Mouse (Mus musculus): ENCODE results near the gene Cdk19.

The Cdk19 gene

DNA sequence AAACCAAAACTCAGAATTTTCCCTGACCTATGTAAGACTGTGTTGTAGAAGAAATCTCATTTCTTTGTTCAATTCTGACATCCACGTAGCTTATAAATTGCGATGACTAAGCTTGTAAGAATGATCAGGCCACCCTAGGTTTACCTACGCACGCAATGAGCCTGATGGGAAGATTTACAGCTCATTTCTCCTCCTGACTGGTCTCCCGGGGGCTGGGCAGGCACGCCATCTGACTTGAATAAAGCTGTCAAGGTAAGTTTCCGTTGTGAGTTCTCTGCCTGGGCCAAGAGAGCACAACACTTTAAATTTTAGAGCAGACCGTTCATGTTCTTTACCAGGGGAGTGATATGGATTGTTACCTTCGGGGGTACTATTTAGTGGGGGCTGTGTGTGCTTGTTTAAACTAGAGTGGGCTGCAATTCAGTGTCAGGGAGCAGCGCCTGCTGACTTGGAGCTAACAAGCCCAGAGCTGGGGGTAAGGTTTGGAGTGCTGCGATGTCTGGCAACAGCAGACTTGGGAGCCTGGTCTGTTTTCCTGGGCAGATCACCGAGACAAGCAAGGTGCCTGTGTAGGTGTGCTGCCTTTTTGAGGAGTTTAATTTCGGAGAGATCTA is at the start of gene Cdk19:
Gene Cdk19, plus strand, starts transcription at position 214 of the 614 bp plus-strand sequence.
- DNase-seq (ENCODE audit: low read depth, low spot score) = no peak

- no peak for DNase-seq (ENCODE audit: low read depth, low spot score)
Measured at GRCm38 (mm10) chr10:40292640-40293039, 46.7 kb upstream of the Cdk19 start.

DNA sequence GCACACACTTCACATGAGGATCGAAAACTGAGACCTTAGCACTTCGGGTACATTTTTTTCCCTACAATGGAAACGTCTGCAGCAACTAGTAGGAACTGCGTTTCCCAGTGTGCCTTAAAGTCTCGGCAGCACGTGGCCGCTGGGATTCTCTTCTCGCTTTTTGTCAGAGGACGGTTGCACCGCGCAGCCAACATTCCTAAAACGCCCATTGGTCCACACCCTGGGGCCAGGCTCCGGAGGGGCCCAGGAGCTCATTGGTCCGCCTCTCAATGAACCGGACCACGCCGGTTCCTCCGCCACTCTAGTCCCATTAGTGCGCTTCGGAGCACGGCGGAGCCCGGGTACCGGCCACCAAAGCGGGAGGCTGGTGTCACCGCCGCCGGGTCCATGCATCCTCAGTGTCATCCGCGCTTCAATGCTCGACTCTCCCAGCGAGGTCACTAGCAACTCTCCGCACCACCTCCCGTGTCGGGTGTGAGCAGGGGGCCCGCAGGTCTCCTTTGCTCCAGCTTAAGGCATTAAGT is 38.7 kb upstream of the Cdk19 start:
- peak; percentile 79 for DNase-seq (ENCODE audit: low read depth, low spot score)

GRCm38 (mm10) chr10:40301181-40302075 is 37.9 kb upstream of the Cdk19 start:
- peak; percentile 54 for DNase-seq (ENCODE audit: low read depth, low spot score)

GRCm38 (mm10) chr10:40302140-40302985 is 37.0 kb upstream of the Cdk19 start, which contains the start of gene Amd1:
Gene Amd1 (minus strand): TSS chr10:40302186.
- peak; percentile 96 for DNase-seq (ENCODE audit: low read depth, low spot score)

- DNase-seq (ENCODE audit: low read depth, low spot score) = no peak
Measured at GRCm38 (mm10) chr10:40305989-40306388, 33.4 kb upstream of the Cdk19 start.

DNA sequence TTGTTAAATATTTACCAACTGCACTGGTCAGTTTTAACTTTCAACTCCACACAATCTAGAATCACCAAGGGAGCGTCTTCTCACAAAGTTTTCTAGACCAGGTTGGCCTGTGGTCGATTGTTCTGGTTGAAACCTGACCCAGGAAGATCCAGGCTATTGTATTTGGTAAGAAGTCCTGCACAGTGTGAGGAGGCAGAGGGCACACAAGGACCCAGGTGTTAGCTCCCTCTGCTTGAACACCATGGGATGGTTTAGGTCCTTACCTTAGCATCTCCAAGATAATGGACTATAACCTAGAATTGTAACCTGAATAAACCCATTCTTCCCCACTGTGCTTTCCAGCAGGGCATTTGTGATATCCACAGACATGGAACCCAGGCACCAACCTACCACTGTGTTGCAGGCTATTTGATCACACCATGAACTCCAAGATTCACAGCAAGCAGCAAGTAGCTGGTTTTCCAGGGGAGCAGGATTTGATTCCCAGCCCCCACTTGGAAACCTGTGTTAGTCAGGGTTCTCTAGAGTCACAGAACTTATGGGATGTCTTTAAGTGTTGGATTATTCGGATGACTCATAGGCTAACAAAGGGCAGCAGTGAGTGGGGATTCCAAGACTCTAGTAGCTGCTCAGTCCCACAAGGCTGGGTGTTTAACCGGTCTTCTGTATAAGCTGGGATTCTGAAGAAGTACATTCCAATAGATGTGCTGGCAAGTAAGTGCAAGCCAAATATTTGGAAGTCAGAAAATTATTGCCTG is 31.4 kb upstream of the Cdk19 start:
- no peak for DNase-seq (ENCODE audit: low read depth, low spot score)

DNA sequence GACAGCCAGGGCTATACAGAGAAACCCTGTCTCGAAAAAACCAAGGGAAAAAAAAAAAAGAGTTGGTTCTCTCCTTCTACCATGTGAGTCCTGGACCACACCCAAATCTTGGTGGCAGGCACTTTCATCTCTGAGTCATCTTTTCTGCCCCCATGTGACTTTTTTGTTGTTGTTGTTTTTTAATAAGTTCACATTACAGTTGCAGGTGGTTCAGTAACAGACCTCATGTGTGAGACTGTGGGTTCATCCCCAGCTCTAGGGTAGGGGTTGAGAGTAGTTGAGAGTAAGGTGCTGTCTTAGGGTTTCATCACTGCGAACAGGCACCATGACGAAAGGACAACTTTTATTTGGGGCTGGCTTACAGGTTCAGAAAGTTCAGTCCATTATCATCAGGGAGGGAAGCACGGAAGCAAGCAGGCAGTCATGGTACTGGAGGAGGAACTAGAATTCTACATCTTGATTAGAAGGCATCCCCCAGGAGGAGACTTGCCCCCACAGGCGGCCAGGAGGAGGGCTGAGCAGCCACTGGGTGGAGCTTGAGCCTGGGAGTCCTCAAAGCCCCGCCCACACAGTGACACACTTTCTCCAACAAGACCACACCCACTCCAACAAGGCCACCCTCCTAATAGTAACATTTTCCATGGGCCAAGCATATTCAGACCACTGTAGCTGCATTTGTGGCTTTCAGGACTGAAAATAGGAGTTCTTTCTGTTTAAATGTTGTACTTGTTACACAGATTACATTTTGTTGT is 29.3 kb upstream of the Cdk19 start:
- peak; percentile 78 for DNase-seq (ENCODE audit: low read depth, low spot score)

- no peak for DNase-seq (ENCODE audit: low read depth, low spot score)
Measured at GRCm38 (mm10) chr10:40312781-40313180, 26.6 kb upstream of the Cdk19 start.

DNA sequence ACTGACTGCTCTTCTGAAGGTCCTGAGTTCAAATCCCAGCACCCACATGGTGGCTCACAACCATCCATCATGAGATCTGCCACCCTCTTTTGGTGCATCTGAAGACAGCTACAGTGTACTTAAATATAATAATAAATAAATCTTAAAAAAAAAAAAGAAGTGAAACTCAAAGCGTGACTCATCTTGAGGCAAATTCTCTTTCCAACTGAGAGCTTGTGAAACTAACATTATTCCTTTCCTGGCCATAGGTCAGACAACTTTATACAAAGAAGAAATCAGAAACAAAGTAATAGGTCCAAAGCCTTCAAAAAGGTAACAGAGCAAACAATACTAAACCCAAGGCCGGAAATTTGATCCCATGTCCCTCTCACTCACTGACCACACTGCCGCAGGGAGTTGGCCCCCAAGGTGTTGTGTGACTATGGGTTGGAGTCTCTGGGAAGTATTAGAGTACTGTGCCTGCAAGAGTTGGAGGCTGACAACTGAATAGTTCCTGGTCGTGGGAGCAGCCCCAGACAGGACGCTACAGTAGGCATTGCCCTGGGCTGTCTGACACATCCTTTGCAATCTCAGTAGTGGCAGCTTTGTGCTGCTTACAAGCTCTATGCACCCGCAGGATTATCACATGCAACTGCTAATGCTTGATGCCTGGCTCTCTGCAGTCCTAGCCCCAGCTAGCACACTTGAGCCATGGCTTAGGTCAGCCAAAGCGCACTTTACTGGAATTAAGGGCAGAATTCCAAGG is 22.4 kb upstream of the Cdk19 start:
- no peak for DNase-seq (ENCODE audit: low read depth, low spot score)

DNA sequence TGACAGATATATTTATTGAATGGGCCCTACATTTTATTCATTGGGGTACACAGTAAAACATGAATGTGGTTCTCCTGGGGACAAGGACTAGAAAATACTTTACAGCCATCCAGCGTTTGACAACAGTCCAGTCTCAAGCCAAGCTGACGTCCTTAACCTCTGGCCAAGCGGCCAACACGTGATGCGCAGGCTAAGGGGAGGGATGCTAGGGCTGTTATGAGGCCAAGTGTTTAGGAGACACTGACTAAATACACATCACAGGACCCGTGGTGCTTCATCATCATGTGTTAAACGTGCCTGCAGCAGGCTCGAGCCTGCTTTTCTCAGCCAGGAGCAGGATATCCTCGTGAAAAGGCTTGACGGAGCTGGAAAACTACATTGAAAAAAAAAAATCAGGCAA is 19.1 kb upstream of the Cdk19 start:
- DNase-seq (ENCODE audit: low read depth, low spot score) = no peak

DNA sequence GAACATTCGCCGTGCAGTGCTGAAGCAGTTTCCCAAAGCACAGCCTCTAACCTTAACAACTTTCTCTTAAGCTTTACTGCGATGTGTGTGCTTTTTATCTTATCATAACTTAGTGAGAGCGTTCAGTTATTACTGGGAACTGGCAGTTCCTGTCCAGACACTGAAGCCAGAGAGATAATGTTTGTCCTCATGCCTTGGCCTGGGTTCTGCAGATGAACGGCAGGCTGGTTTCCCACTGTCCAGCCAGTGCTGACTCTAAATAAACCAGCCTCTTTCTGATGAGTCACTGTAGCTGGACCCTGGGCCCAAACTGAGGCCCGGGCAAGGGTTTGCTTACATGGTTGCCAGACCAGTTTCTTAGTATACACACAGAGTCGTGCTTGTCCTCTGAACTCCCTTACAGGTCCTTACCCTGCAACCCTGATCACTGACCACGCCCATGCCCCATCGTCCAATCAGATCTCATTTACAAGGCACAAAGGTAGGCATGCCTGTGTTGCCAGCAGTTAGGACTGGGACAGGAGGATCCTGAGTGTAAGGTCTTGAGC is 11.3 kb upstream of the Cdk19 start:
- DNase-seq (ENCODE audit: low read depth, low spot score) = peak; percentile 70

DNA sequence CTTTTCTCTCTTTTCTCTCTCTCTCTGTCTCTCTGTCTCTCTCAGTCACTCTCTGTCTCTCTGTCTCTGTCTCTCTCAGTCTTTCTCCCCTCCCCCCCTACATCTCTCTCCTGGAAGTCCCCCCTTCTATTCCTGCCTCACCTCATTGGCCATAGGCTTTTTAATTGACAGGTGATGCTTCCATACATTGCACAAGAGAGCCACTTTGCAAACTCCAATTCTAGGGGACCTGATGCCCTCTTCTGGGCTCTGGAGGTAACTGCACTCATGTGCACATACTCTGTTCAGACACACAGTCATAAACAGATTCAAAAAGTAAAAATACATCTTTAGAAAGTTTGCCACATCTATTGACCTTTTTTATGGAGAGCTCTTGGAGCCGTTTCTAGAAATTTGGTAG is 9.1 kb upstream of the Cdk19 start:
- DNase-seq (ENCODE audit: low read depth, low spot score) = no peak

DNA sequence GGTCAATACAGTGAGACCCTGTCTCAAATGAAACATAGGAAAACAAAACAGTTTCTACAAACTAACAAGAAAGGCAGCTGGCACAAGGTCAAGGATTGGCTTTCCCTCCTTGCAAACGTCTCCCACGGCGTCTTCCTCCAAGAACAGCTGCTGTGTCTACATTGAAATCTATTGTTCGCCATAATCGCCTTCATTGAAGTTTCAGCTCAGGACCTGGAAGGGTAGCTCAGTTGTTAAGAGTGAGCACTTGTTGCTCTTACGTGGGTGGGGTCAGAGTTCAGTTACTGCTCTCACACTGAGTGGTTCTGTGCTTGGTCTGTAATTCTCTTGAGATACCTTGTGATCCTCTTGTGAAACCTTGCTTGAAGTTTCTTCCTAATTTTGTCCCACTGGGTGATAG is 6.5 kb upstream of the Cdk19 start:
- no peak for DNase-seq (ENCODE audit: low read depth, low spot score)

DNA sequence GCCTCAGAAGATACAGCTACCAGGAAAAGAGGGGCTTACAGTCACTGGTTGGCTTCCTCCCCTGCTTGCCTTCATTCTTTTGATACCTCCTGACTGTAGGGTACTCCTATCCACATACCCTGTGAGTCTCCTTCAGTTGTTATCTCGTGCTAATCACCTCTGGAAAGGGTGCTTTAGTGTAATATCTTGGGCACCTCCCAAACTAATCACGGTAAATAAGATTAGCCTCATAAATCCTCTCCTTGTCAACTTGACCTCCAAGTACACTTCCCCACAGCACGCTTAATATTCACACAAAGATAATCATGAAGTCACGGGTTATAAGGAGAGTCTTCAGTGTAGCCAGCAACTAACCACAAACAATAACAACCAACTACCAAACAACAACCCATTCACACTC is 2.7 kb downstream of the Cdk19 start:
- no peak for DNase-seq (ENCODE audit: low read depth, low spot score)

DNA sequence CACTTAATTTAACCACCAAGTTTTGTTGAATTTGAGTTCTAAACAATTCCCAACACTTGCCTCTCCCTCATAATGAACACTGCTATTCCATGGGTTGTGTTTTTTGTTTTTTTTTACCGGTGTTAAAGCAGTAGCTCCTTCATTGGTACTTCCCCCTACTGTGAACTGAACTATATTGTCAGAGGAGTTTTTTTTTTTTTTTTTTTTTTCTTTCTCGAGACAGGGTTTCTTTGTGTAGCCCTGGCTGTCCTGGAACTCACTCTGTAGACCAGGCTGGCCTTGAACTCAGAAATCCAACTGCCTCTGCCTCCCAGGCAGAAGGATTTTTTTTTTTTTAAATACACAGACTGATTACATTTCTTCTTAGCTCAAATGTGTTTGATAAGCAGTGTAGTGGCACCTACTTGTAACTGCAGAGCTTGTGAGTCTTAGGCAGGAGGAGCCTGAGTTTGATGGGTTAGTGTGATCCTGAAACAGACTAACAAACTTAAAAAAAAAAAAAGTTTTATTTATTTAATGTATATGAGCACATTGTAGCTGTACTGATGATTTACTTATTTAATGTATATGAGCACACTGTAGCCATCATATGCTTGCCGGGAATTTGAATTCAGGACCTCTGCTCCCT is 7.5 kb downstream of the Cdk19 start:
- no peak for DNase-seq (ENCODE audit: low read depth, low spot score)

DNA sequence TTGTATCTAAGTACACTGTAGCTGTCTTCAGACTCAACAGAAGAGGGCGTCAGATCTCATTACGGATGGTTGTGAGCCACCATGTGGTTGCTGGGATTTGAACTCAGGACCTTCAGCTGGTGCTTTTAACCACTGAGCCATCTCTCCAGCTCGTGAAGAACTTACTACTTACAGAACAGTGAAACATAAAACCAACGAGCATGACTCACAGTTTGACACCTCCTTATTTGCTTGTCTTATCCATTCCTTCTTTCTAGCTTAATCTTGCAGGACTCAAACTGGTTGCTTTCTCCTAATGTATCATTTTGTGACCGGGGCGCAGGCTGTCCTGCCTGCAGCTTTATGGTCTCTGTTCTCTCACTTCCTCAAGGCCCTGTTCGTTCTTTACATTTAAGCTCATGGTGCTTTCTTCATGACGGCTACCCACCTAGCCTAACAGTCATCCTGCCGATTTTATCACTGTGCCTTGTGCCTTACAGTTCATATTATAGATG is 8.1 kb downstream of the Cdk19 start:
- DNase-seq (ENCODE audit: low read depth, low spot score) = peak; percentile 32

Measured in c-Kit-negative CD71-positive TER-119-positive erythroid progenitor cells, embryonic 14.5 days (primary cell).